Mouse (Mus musculus) stomach, embryonic 16.5 days (tissue): ENCODE results near the gene Cd300e. TPM values are rescaled to one million over a fixed set of nuclear protein-coding genes. Genes with fewer than 3 reads are reported as not detected.
A peak's percentile ranks its signal among the peaks of the same experiment; 100 is the strongest.

Source experiments
- ATAC-seq: fragments of 200-750 bp; cut with Nextera tagmentation; 2 replicates; pipeline ENCODE4 v1.8.0; 2017; ENCODE audit warnings: moderate number of reproducible peaks, moderate TSS enrichment; ENCODE audit not compliant: insufficient read depth, low FRiP score
- H3K27ac ChIP-seq: fragments of 300-500 bp; sonication (generic); 2 replicates; pipeline ENCODE4 v1.5.1; 2014; ENCODE audit warnings: low read length
- H3K27me3 ChIP-seq: fragments of 300-500 bp; sonication (generic); 2 replicates; pipeline ENCODE4 v1.6.1; 2014; ENCODE audit warnings: low read length, control low read depth, mixed read lengths; ENCODE audit not compliant: control insufficient read depth, insufficient read depth
- H3K36me3 ChIP-seq: fragments of 300-500 bp; sonication (generic); 2 replicates; pipeline ENCODE4 v1.6.1; 2014; ENCODE audit warnings: low read length; ENCODE audit not compliant: control insufficient read depth, insufficient read depth
- H3K4me1 ChIP-seq: fragments of 300-500 bp; sonication (generic); 2 replicates; pipeline ENCODE4 v1.6.1; 2014; ENCODE audit warnings: low read length, control low read depth, mixed read lengths; ENCODE audit not compliant: control insufficient read depth, insufficient read depth
- H3K4me2 ChIP-seq: fragments of 300-500 bp; sonication (generic); 2 replicates; pipeline ENCODE4 v1.6.1; 2014; ENCODE audit warnings: low read depth, low read length, mixed read lengths
- H3K4me3 ChIP-seq: fragments of 300-500 bp; sonication (generic); replicated peaks from 2 replicates; pipeline ENCODE4 v1.5.1; 2014; ENCODE audit warnings: mild to moderate bottlenecking, low read length
- H3K9ac ChIP-seq: fragments of 300-500 bp; sonication (generic); 2 replicates; pipeline ENCODE4 v1.6.1; 2014; ENCODE audit warnings: low read length
- H3K9me3 ChIP-seq: fragments of 300-500 bp; sonication (generic); replicated peaks from 2 replicates; pipeline ENCODE4 v1.6.1; 2016; ENCODE audit warnings: low read length, control low read depth; ENCODE audit not compliant: control insufficient read depth
- WGBS: fragments of 180-500 bp; shearing (Covaris S2); extraction: QIAGEN DNeasy Blood & Tissue Kit; methylation state at CpG from one replicate; pipeline ENCODE4 v1.1.7; 2014; 5-methylcytosine and 5-hydroxymethylcytosine counted together
- polyA plus RNA-seq: library from polyadenylated mRNA; unstranded; fragments of >200 nt; fragmentation: Nextera tagmentation; extraction: Ambion mirVana; gene quantifications from 2 replicates; pipeline ENCODE4 v1.2.1, GENCODE M21; 2015

The Cd300e gene
- polyA plus RNA-seq, 1 experiment from 2014 or later = 0.26 TPM

GRCm38 (mm10) chr11:115086213-115086612 is 24.2 kb upstream of the Cd300e start:
- no peak overlapping the region for H3K4me2 ChIP-seq
- 51% methylated on average over 7 of the region's 7 CpGs for WGBS
- H3K27me3 ChIP-seq = peaks cover 7% of the 10 kb centered on the region; the same call in 1 of the 2 replicates
- H3K9ac ChIP-seq = no peak overlapping the region
- H3K27ac ChIP-seq = no peak overlapping the region
- no peak for ATAC-seq
- H3K4me3 ChIP-seq = no peak overlapping the region
- H3K4me1 ChIP-seq = no peaks in the 10 kb centered on the region
- H3K9me3 ChIP-seq = no peaks in the 10 kb centered on the region
- H3K36me3 ChIP-seq = no peaks in the 10 kb centered on the region

DNA sequence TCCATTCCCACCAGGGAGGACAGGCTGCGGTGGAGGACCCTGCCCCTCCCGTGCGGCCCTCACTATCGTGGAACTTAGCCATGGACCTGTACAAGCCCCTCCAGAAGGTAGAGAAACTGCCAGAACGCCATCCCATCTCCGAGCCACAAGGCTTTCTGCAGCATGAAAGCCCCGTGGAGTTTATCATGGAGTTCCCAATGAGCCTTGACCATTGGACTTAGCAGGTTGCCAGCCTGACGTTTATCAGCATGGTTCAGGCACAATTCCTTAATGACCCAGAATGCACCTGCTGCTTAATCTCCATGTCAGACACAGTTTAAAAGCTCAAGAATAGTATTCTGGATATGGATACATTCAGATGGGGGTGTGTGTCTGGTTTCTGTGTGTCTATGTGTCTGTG is 23.1 kb upstream of the Cd300e start:
- no peaks in the 10 kb centered on the region for H3K36me3 ChIP-seq
- H3K27me3 ChIP-seq = 0 out of 2 replicates have a peak, but pooled peaks cover 3% of the 10 kb centered on the region
- no peak overlapping the region for H3K4me2 ChIP-seq
- ATAC-seq = no peak
- no peak overlapping the region for H3K4me3 ChIP-seq
- no peaks in the 10 kb centered on the region for H3K4me1 ChIP-seq
- no peaks in the 10 kb centered on the region for H3K9me3 ChIP-seq
- no peak overlapping the region for H3K27ac ChIP-seq
- no peak overlapping the region for H3K9ac ChIP-seq
- 65% methylated on average over 8 of the region's 8 CpGs for WGBS

- Histone ChIP-seq H3K36me3 (no peaks in the 10 kb centered on the region), H3K4me2 (no peak overlapping the region), H3K9me3 (no peaks in the 10 kb centered on the region), H3K27ac (no peak overlapping the region), H3K4me3 (no peak overlapping the region), H3K4me1 (no peaks in the 10 kb centered on the region), H3K27me3 (0 out of 2 replicates have a peak, but pooled peaks cover 3% of the 10 kb centered on the region), H3K9ac (no peak overlapping the region)
- 47% methylated on average over 12 of the region's 12 CpGs for WGBS
- no peak for ATAC-seq
Measured at GRCm38 (mm10) chr11:115084595-115084994, 22.6 kb upstream of the Cd300e start.

DNA sequence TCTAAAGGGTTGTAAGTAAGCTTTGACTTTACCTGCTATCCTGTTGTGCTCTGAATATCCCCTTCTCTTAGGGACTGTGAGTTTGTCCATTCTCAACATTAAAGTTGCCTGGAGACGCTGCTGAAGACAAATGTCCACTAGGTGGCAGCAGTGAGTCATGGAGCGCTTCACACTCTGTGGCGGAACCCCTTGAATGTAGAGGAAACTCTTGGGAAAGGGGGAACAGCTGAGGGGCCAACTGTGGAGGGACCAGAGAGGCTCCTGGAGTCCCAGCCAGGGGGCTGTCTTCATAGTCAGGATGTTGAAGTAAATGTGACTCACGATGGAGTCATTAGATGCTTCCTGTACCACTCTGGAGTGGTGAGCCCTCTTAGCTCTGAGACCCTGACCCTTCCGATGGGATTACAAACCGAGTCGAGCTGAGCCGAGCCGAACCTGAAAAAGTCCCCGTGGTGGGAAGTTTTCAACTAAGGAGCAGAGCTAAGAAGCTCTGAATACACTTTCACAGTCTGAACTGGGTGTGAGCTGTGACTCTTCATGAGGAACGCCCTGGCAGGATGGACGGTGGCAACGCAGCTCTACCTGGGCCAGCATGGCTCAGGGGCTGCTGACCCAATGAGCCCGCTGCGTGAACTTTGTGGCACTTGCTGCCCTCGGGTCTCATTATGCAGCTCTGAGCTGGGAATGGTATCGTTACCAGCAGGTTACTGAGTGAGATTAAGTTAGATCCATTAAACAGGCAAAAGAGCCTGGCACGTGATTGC is 21.6 kb upstream of the Cd300e start:
- WGBS = 42% methylated on average over 18 of the region's 18 CpGs
- no peak overlapping the region for H3K4me3 ChIP-seq
- no peak overlapping the region for H3K4me2 ChIP-seq
- no peak overlapping the region for H3K9ac ChIP-seq
- H3K4me1 ChIP-seq = no peaks in the 10 kb centered on the region
- H3K36me3 ChIP-seq = no peaks in the 10 kb centered on the region
- ATAC-seq = peak; percentile 62
- no peaks in the 10 kb centered on the region for H3K9me3 ChIP-seq
- H3K27me3 ChIP-seq = 0 out of 2 replicates have a peak, but pooled peaks cover 3% of the 10 kb centered on the region
- H3K27ac ChIP-seq = no peak overlapping the region

- H3K27me3 ChIP-seq = 0 out of 2 replicates have a peak, but pooled peaks cover 3% of the 10 kb centered on the region
- H3K36me3 ChIP-seq = no peaks in the 10 kb centered on the region
- no peaks in the 10 kb centered on the region for H3K4me1 ChIP-seq
- ATAC-seq = no peak
- H3K9ac ChIP-seq = no peak overlapping the region
- no peak overlapping the region for H3K4me3 ChIP-seq
- WGBS = 64% methylated on average over 6 of the region's 6 CpGs
- no peak overlapping the region for H3K27ac ChIP-seq
- H3K4me2 ChIP-seq = no peak overlapping the region
- no peaks in the 10 kb centered on the region for H3K9me3 ChIP-seq
Measured at GRCm38 (mm10) chr11:115082196-115082595, 20.2 kb upstream of the Cd300e start.

GRCm38 (mm10) chr11:115081373-115081772 is 19.4 kb upstream of the Cd300e start:
- no peak overlapping the region for H3K27ac ChIP-seq
- WGBS = 55% methylated on average over 3 of the region's 3 CpGs
- H3K27me3 ChIP-seq = 0 out of 2 replicates have a peak, but pooled peaks cover 3% of the 10 kb centered on the region
- H3K4me3 ChIP-seq = no peak overlapping the region
- H3K9ac ChIP-seq = no peak overlapping the region
- no peaks in the 10 kb centered on the region for H3K36me3 ChIP-seq
- no peak overlapping the region for H3K4me2 ChIP-seq
- no peak for ATAC-seq
- H3K9me3 ChIP-seq = no peaks in the 10 kb centered on the region
- H3K4me1 ChIP-seq = no peaks in the 10 kb centered on the region

- Histone ChIP-seq H3K4me1 (no peaks in the 10 kb centered on the region), H3K9me3 (no peaks in the 10 kb centered on the region), H3K27ac (no peak overlapping the region), H3K27me3 (0 out of 2 replicates have a peak, but pooled peaks cover 3% of the 10 kb centered on the region), H3K4me2 (no peak overlapping the region), H3K4me3 (no peak overlapping the region), H3K36me3 (no peaks in the 10 kb centered on the region), H3K9ac (no peak overlapping the region)
- 32% methylated on average over 13 of the region's 13 CpGs for WGBS
- ATAC-seq = no peak
Measured at GRCm38 (mm10) chr11:115080886-115081285, 18.9 kb upstream of the Cd300e start.

DNA sequence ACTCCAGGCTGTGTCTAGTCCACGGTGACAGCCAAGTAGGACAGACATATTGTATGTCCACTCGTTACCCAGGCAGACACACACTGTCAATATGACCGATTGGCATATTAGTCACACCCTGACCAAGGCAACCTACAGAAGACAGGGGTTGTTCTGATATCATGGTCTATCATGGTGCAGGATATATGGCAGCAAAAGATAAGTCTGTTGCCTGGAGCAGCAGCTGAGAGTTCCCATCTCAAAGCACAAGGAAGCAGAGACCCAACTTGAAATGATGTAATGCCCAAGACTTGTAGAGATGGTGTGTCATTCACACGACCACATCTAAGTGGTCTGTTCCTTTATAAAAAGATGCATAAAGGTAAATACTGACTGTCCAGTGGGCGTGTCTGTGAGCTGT is 16.7 kb upstream of the Cd300e start:
- Histone ChIP-seq H3K27me3 (no peaks in the 10 kb centered on the region), H3K36me3 (no peaks in the 10 kb centered on the region), H3K27ac (no peak overlapping the region), H3K9me3 (no peaks in the 10 kb centered on the region), H3K4me3 (no peak overlapping the region), H3K4me1 (no peaks in the 10 kb centered on the region), H3K9ac (no peak overlapping the region), H3K4me2 (no peak overlapping the region)
- 77% methylated on average over 5 of the region's 5 CpGs for WGBS
- no peak for ATAC-seq

DNA sequence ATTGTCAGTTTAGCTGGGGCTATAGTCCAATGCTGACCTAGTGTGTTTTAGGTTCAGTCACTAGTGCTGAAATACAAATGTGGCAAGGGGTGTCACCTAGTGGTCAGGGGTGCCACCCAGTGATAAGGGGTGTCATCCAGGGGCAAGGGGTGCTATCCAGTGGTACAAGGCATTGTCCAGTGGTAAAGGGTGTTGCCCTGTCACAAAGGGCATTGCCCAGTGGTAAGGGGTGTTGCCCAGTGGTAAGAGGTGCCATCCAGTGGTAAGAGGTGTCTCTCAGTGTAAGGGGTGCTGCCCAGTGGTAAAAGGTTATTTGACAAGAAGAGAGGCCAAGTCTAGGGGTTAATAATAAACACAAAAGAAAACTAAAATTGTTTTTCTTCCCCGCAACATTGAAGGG is 15.5 kb upstream of the Cd300e start:
- no peak for ATAC-seq
- H3K4me2 ChIP-seq = no peak overlapping the region

More for the DNA sequence above, 15.5 kb upstream of the Cd300e start:
- Histone ChIP-seq H3K27ac (no peak overlapping the region), H3K4me3 (no peak overlapping the region), H3K9ac (no peak overlapping the region), H3K4me1 (no peaks in the 10 kb centered on the region), H3K9me3 (no peaks in the 10 kb centered on the region), H3K36me3 (no peaks in the 10 kb centered on the region), H3K27me3 (no peaks in the 10 kb centered on the region)
- WGBS = 92% methylated on average over 1 of the region's 1 CpGs
